Mouse (Mus musculus) frontal cortex, postnatal 36 days (tissue): ENCODE data around the gene Gm20532.

ENCODE experiments used
- DNase-seq, 2 experiments: peaks; one replicate each; pipeline ENCODE4 v3.0.0; 2022; ENCODE audit warnings: low spot score in 2 of 2

The Gm20532 gene

DNA sequence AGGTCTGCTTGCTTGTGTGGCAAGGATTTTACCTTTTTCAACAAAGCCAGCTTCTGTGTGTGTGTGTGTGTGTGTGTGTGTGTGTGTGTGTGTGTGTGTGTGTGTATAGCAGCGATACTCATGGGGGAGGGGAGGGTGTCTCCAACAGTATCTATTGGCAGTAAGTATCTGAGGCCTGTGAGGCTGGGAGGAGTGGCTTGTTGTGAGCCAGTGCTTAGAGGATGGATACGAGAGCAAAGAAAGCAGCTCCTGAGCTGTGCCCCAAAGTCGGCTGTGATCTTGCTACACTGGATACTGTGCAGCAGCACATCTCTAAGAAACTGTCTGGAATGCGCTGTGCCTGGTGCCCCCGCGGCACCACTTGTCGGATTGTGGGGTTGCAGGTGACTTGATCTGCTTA is 31.5 kb downstream of the Gm20532 start:
- no peak for DNase-seq

DNA sequence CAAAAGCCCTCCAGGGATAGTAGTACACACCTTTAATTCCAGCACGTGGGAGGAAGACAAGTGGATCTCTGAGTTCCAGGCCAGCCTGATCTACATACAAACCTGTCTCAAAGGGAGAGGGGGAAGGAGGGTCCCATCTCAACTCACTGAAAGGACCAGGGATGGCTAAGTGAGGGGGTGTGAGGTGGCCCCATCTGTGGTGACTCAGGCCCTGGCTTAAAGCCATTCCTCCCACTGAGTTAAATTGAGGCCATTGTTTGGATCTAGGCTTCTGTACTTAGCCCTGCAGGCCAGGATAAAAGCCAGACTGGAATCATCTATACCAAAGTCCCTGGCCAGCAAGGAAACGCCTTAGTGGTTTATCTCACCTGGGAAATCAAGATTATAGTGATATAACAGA is 34.8 kb downstream of the Gm20532 start:
- no peak for DNase-seq

DNA sequence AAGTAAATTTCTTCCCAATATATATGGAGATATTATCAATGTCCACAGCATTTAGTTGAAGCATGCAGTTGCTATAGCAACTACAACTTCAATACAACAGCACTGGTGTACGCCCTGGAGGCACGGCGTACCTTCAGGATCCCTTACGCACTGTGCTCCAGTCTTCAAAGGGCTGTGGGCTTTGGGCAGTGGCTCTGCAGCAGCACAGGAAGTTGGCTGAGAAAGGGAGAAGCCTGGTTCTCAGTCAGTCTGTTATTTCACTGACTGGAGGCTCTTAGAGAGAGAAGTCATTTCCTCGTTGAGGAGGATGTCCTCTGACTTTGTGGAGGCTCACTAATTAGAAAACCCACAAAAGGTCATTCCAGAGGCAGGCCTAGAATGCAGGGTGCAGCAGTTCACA is 36.5 kb downstream of the Gm20532 start:
- DNase-seq: no peak

DNA sequence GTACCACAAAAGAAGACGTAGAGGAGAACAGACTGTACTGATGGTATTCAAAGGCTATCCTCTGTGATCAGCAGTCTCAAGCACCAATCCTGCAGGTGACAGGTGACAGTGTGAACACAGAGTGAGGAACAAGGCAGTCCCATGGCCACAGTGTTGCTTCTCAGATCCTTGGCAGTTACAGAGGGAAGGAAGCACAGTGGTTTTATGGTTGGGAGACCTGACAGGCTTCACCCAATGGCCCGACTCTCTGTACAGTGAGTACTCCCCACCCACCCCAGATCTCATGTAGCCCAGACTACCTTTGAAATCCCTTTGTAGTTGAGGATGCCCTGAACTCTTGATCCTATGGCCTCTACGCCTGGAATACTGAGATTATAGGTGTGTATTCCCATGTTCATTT is 39.0 kb downstream of the Gm20532 start:
- DNase-seq: no peak

DNA sequence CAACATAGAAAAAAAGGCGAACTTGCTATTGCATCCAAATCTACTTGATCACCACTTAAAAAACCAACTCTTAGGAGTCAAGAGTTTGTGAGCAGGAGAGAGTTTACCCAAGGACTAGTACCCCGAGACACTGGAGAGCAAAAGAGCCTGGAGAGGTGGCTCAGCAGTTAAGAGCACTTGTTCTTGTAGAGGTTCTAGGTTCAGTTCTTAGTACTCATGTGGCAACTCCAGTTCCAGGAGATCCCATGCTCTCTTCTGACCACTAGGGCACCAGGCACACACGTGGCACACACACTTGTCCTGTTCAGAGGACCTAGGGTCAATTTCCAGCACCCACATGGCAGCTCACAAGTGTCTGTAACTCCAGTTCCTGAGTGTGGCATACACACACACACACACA is 39.6 kb downstream of the Gm20532 start:
- no peak for DNase-seq

DNA sequence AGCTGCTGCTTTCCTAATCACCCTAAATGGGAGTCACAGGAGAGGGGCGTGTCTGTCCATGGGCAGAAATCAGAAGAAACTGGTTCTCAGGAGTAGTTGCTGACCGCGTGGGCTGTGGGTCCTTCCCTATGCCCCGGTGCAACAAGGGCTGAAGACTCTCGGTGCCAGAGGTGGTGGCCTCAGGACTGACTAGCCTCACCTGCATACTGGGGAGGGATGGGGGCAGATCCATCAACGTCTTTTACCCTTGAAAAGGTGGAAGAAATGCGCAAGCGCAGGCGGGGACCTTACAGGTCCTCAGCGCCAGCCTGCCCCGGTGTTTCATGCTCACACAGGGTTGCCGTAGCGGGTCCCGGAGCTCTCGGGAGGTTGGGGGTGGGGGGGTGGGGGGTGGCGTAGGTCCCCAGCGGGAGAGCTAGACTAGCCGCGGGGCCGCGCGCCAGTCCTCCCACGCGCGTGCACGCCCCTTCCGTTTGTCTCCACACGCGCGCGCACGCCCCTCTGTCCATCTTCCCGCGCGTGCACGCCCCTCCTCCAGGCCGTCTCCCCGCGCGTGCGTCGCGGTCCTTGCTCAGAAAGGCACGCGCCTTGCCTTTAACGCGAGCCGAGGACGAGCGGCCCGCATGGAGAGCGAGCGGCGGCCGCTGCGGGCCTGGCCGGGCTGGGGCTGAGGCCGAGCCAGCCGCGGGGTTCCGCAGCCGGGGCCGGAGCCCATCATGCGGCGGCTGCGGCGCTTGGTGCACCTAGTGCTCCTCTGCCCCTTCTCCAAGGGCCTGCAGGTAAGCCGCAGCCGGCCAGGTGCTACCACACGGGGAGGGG is 41.7 kb downstream of the Gm20532 start, which contains the start of gene Fam69b:
TSS of gene Fam69b (plus strand) at position 537 of the 819 bp plus-strand sequence.
- peak; percentile 81 to 91 for DNase-seq

DNA sequence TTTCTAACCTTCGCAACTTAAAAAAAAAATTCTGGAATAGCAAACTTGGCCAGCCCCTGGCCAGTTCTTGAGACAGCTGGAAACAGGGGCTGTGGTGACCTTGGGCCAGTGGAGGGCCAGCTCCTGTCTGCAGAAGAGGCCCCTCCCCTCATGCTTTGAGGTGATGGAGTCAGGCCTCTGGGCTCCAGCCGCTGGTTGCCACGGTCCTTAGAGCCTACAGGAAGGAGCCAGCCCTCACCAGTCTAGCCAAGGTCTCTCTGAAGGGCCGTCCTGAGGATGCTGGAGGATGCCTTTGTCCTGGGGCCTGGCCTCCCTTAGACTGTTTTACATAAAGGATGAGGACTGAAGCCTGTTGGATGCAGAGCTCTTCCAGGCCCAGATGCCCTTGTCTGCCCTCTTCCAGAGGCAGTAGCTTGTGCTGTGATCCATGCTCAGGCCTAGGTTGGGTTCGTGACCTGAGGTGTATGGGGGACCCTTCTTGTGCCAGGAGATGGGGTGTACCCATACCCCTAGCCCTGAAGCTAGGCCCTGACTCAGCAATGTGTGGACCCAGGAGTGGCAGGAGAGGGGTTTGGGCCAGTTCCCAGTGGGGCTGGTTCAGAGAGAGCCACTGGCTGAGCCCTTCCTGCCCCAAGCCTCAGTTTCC is 42.5 kb downstream of the Gm20532 start:
- peak in 1 of 2 experiments; percentile 8 for DNase-seq

DNA sequence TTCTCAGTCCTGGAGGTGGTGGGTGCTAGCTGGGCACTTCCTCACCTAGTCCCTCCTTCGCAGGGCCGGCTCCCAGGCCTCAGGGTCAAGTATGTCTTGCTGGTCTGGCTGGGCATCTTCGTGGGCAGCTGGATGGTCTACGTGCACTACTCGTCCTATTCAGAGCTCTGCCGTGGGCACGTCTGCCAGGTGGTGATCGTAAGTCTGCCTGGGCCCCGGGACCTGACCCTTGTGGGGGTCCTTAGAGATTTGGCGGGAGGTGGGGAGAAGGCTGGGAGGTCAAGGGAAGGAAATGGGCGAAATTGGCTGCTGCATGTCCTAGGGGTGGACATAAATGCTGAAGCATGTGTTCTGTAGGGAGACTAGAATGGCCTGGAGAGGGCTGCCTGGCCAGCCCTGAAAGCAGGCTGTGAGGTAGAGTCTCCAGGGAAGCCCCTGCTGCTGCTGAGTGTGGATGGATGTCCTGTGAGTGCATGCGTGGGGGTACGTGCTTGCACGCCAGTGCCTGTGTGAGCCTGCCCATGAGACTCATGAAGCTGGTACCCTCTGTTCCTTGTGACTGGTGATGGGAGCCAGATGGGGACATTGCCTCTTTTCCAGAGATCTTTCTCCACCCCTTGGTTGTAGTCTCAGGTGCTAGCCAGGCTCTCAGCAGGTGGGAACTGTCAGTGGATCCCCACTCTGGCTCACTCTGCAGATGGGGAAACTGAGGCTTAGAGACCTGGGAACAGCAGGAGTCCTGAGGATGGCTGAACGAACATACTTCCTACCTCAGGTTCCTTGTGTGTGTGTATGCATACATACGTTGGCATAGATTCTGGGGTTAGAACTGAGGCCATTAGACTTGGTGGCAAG is 46.3 kb downstream of the Gm20532 start:
- no peak for DNase-seq

DNA sequence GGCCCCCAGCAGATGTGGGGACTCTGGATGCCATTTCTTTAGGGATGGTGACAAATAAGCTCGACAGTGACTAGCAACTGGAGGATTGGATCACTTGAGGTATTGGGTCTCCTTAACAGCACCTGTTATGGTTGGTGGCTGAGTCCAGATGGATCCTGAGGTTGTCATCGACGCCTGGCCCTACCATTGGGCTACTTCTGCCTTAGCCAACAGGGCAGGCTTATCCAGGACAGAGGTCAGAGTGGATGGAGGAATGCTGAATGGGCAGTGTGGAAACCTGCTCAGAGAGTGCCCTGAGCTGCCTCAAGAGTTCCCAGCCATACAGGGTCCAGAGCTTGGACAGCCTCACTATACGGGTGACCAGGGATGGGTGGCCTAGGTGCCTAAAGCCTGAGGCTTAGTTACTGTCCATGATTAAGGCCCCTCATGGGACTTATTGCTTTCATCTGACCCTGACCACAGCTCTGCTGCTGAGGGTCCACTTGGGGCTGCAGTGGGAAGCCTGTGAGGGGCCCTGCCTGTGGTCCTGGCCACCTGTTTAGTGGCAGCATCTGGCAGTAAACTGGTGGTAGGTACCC is 47.6 kb downstream of the Gm20532 start:
- no peak for DNase-seq

DNA sequence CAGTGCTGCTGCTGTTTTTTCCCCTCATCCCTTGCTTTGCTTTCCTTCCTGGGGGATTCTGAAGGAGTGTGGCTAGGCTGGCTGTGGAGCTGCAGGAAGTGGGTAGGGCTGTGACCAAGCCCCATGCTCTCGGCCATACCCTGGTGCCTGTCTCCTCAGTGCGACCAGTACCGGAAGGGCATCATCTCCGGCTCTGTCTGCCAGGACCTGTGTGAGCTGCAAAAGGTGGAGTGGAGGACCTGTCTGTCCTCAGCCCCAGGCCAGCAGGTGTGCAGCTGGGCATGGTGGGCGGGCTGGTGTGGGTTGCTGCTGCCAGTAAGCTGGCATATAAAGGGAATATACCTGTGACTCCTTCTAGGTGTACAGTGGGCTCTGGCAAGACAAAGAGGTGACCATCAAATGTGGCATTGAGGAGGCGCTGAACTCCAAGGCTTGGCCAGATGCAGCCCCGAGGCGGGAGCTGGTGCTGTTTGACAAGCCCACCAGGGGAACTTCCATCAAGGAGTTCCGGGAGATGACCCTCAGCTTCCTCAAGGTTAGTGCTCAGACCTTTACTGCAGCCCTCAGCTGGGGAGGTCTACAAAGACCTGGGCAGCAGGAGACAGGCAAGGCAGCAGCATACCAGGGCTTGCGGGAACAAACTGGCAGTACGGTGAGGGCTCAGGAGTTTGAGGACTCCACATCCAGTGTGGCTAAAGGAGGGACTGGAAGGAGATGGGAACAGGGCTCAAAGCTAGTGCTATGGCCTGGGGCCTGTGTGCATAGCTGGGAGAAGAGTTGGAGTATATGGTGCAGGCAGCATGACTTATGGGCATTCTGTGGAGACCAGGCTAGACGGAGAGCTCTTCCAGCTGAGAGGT is 48.4 kb downstream of the Gm20532 start:
- DNase-seq: peak in 1 of 2 experiments; percentile 6

DNA sequence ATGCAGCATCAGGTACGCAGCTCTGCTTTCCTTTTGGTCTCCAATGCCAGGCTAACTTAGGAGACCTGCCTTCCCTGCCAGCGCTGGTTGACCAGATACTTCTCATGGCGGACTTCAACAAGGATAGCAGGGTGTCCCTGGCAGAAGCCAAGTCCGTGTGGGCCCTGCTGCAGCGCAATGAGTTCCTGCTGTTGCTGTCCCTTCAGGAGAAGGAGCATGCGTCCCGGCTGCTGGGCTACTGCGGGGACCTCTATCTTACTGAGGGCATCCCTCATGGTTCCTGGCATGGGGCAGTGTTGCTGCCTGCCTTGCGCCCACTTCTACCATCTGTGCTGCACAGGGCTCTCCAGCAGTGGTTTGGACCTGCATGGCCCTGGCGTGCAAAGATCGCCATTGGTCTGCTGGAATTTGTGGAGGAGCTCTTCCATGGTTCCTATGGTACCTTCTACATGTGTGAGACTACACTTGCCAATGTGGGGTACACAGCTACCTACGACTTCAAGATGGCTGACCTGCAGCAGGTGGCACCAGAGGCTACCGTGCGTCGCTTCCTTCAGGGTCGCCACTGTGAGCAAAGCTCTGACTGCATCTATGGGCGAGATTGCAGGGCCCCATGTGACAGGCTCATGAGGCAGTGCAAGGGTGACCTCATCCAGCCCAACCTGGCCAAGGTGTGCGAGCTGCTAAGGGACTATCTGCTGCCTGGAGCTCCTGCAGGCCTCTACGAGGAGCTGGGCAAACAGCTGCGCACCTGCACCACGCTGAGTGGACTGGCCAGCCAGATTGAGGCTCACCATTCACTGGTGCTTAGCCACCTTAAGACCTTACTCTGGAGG is 49.3 kb downstream of the Gm20532 start:
- DNase-seq: peak in 1 of 2 experiments; percentile 9

DNA sequence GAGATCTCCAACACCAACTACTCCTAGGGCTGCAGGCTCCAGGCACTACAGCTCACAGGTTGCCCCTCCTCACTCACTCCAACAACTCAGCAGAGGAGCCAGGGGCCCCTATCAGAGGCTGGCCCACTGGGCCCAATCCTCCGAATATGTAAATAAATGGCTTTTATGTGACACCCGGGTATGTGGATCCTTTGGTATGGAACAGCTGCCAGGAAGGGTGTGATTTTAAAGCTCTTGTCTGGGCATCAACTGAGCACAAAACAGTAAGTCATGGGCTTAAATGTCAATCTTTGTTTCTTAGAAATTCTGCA is 49.8 kb downstream of the Gm20532 start:
- DNase-seq: no peak

DNA sequence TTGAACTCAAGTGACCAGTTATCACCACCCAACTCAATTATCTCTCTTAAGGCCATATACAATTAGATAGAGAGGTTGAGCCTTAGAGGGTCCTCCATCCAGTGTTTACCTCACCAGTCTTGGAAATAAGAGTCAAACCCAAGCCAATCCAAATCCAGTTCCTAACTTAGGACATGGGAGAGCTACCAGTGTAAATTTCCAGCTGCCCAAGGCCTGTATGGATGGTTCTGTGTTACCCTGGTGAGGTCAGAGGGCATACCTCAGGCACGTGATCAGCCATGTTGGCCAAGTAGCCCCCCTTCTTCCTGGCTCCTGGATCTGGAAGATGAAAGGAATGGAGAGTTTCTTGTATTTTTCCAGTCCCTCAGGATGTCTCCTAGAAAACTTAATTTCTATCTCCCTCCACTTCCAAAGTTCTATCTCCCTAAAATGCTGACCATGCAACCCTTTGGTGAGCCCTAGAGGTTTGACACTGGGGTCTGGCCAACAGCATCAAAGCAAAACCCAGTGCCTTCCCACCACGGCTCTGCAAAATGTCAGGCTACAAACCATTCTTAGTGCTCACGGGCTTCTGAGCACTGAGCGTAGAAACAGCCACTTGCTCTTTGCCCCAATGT is 51.0 kb downstream of the Gm20532 start:
- DNase-seq: no peak

DNA sequence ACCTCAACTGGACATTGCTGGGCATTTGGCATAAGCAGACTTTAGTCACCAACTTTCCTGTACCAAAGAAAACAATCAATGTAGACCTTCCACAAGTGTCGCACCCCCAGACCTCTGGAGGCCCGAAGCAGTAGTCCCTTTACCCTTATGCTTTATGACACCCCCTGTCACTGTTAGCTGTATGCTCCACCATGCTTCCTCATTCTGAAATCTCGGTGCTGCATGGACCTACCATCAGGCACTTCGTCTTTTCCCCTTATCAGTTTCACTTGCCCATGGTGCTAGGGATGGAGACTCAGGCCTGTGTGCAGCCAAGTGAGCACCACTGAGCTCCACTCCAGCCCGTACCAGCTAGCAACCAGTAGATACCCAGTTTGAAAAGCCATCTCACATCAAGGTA is 51.6 kb downstream of the Gm20532 start:
- no peak for DNase-seq

DNA sequence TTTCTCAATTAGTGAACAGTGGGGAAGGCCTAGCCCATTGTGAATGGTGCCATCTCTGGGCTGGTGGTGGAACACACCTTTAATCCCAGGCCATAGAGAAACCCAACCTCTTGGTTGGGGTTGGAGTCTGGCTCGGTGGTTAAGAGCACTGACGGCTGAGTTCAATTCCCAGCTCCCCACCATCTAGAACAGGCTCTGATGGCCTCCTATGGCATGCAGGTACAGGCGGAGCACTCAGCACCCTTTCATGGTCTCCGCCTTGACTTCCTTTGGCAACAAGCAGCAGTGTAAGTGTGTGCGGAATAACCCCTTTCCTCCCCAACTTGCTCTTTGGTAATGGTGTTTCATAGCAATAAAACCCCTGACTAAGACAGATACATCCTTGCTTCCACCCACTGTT is 52.1 kb downstream of the Gm20532 start:
- DNase-seq: no peak

DNA sequence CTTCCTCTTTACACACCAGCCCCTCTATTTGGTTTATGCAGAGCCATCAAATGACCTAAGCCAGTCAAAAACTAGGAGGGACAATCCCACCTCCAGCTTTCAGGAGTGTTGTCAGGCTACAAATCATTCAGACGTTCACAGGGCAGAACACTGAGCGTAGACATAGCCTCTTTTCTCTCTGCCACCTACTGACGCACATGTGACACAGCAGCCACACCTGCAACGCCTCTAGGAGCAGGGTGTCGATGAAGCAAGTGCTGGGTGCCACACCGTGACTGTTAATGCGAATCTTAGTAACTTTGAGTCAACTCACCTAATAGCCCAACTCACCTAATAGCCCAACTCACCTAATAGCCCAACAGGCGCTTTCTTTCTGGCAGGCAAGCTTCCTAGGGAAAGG is 52.6 kb downstream of the Gm20532 start:
- peak in 1 of 2 experiments; percentile 23 for DNase-seq

DNA sequence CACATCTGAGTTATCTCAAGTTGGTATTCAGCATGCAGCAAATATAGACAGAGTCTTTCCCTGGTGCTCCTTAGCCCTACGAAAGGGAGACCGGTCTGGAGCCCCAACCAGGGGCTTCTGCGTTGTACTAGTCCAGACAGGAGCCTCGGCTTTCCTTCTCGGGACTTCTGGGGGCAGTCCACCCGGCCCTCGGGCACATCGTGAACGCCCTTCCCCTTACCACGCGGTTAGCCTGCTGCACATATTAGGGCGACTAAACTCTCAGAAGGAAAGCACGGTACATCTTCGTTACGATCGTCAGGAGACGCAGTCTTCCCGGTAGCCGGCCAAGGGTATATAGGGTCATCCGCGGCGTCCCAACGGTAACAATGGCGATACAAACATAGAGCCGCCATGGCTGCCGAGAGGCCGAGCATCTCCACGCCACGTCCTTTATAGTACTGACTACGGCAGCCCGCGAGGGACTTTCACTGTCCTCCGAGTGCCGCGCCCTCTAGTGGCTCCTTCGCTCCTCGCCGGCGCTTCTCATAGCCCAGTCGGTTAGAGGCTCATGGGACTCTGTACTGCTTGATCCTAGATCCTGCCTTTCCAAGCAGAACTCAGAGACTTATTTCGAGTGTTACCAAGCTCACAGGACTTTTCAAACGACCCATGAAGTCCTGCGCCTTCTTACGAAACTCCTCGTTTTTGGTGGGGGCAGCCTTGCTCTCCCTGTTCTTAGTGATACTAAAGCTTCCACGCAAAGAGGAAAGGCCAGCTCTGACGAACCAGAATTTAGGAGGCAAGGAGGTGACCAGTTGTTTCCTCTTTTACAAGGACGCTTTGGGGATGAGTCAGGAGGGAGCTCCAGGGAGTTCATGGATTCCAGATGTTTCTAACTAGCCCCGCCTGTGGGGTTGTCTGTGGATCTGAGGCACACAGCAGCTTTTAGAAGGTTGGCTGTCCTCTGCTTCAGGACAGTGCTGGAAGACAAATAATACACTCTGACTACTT is 53.7 kb downstream of the Gm20532 start:
- DNase-seq: peak; percentile 98

DNA sequence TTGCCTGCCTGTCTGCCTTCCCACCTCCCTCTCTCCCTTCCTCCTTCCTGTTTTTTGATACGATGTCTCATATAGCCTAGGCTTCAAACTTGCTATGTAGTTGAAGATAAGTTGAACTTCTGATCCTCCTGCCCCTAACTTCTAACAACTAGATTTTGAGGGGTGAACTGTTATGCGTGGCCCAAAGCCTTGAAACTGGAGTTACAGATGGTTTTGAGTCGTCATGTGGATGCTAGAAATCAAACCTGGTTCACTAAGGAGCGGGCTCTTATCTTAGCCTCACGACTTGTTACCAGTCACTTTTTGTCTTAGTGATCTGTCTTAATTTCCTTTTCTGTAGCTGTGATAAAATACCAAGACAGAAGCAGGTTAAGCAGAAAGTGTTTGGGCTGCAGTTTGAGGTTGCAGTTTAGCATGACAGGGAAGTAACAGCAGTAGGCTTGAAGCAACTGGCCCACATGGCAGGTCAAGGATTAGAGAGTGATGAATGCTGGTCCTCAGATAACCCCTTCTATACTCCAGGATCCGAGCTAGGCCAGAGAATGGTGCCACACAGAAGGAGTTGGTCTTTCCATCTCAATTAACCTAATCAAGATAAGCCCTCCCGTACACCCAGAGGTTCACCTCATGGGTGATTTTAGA is 54.7 kb downstream of the Gm20532 start:
- no peak for DNase-seq
